Mouse (Mus musculus): Measurements from ENCODE around the gene Olfr281.

DNA sequence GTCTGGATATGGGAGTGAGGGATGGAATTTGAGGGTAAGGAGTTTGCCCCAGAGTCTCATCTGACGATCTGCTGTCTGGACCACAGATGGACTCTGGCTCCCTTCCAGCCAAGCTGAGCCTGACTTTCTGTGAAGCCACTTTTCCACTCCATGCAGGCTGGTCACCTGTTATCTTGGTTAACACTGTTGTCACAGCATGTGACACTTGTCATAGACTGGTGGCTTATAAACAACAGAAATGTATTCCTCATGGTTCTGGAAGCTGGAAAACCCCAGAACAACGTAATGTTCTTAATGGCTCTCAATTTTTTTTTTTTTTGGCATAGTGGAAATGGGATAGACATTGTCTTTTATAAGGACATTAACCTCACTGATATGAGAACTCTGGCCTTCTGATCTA is 42.8 kb upstream of the Olfr281 start:
- TF ChIP-seq CTCF (IDR thresholded peaks at IDR 0.05; ENCODE audit: borderline replicate concordance, insufficient read depth, low read depth, low read length) (no peak), POLR2A (IDR thresholded peaks at IDR 0.05; ENCODE audit: borderline replicate concordance, insufficient read depth, low read length) (no peak)

Data from cerebellum, adult 2 months (tissue).